Mouse (Mus musculus) intestine, postnatal 0 days (tissue): ENCODE measurements around the gene Son. TPM values are rescaled to one million over a fixed set of nuclear protein-coding genes. Genes with fewer than 3 reads are reported as not detected.

Experiments
- ATAC-seq: fragments of 200-750 bp; cut with Nextera tagmentation; 2 replicates; pipeline ENCODE4 v1.8.0; 2017; ENCODE audit warnings: mild to moderate bottlenecking, moderate TSS enrichment, moderate library complexity
- H3K27ac ChIP-seq: fragments of 300-500 bp; sonication (generic); 2 replicates; pipeline ENCODE4 v1.5.1; 2014; ENCODE audit warnings: mild to moderate bottlenecking, low read depth, low read length, moderate library complexity
- H3K27me3 ChIP-seq: fragments of 300-500 bp; sonication (generic); replicated peaks from 2 replicates; pipeline ENCODE4 v1.6.1; 2014; ENCODE audit warnings: low read length, mixed read lengths; ENCODE audit not compliant: control insufficient read depth, insufficient read depth
- H3K36me3 ChIP-seq: fragments of 300-500 bp; sonication (generic); 2 replicates; pipeline ENCODE4 v1.6.1; 2014; ENCODE audit warnings: mild to moderate bottlenecking, moderate library complexity; ENCODE audit not compliant: control insufficient read depth, insufficient read depth
- H3K4me1 ChIP-seq: fragments of 300-500 bp; sonication (generic); replicated peaks from 2 replicates; pipeline ENCODE4 v1.6.1; 2014; ENCODE audit warnings: antibody characterized with exemption, low read length, mixed read lengths; ENCODE audit not compliant: control insufficient read depth, insufficient read depth
- H3K4me2 ChIP-seq: fragments of 300-500 bp; sonication (generic); replicated peaks from 2 replicates; pipeline ENCODE4 v1.6.1; 2014; ENCODE audit warnings: low read depth, mild to moderate bottlenecking, moderate library complexity
- H3K4me3 ChIP-seq: fragments of 300-500 bp; sonication (generic); 2 replicates; pipeline ENCODE4 v1.5.1; 2014; ENCODE audit warnings: low read depth, low read length
- H3K9ac ChIP-seq: fragments of 300-500 bp; sonication (generic); 2 replicates; pipeline ENCODE4 v1.6.1; 2014; ENCODE audit warnings: mild to moderate bottlenecking, low read depth, low read length
- H3K9me3 ChIP-seq: fragments of 300-500 bp; sonication (generic); 2 replicates; pipeline ENCODE4 v1.6.1; 2016; ENCODE audit warnings: mixed run types; ENCODE audit not compliant: control insufficient read depth
- CTCF ChIP-seq: sonication (generic); IDR thresholded peaks from 2 replicates; pipeline ENCODE4 v1.5.1; 2016; ENCODE audit warnings: low read depth, mild to moderate bottlenecking, control low read depth, antibody characterized with exemption, moderate library complexity
- WGBS: fragments of 180-500 bp; shearing (Covaris S2); extraction: QIAGEN DNeasy Blood & Tissue Kit; methylation state at CpG from one replicate; pipeline ENCODE4 v1.1.7; 2014; 5-methylcytosine and 5-hydroxymethylcytosine counted together
- polyA plus RNA-seq: library from polyadenylated mRNA; unstranded; fragments of >200 nt; fragmentation: Nextera tagmentation; extraction: Ambion mirVana; gene quantifications from 2 replicates; pipeline ENCODE4 v1.2.1, GENCODE M21; 2015

Son gene
- polyA plus RNA-seq, 1 experiment from 2014 or later, result 71.1 TPM

- TF ChIP-seq CTCF, result no peak
- no peak for ATAC-seq
- H3K27me3 ChIP-seq, result no peaks in the 10 kb centered on the region
- no peak overlapping the region for H3K27ac ChIP-seq
- WGBS, result 87% methylated on average over 5 of the region's 5 CpGs
- no peak overlapping the region for H3K4me3 ChIP-seq
- H3K9ac ChIP-seq, result no peak overlapping the region
- H3K9me3 ChIP-seq, result no peaks in the 10 kb centered on the region
- no peak overlapping the region for H3K4me2 ChIP-seq
- peaks cover 48% of the 10 kb centered on the region for H3K36me3 ChIP-seq
- H3K4me1 ChIP-seq, result no peaks in the 10 kb centered on the region
Observed at GRCm38 (mm10) chr16:91620185-91620584, 27.1 kb upstream of the Son start.

- Histone ChIP-seq H3K9ac (no peak overlapping the region), H3K4me2 (no peak overlapping the region), H3K27me3 (no peaks in the 10 kb centered on the region), H3K36me3 (peaks cover 53% of the 10 kb centered on the region), H3K4me3 (no peak overlapping the region), H3K9me3 (no peaks in the 10 kb centered on the region), H3K27ac (no peak overlapping the region), H3K4me1 (no peaks in the 10 kb centered on the region)
- no peak for TF ChIP-seq CTCF
- WGBS, result 85% methylated on average over 11 of the region's 11 CpGs
- ATAC-seq, result no peak
Observed at GRCm38 (mm10) chr16:91620991-91621390, 26.3 kb upstream of the Son start.

GRCm38 (mm10) chr16:91623074-91623473, 24.2 kb upstream of the Son start:
- Histone ChIP-seq H3K9me3 (no peaks in the 10 kb centered on the region), H3K4me3 (no peak overlapping the region), H3K4me1 (no peaks in the 10 kb centered on the region), H3K27ac (no peak overlapping the region), H3K4me2 (no peak overlapping the region), H3K36me3 (peaks cover 64% of the 10 kb centered on the region), H3K27me3 (no peaks in the 10 kb centered on the region), H3K9ac (no peak overlapping the region)
- no peak for ATAC-seq
- WGBS, result 94% methylated on average over 9 of the region's 9 CpGs
- TF ChIP-seq CTCF, result no peak

- ATAC-seq, result no peak
- H3K4me1 ChIP-seq, result no peaks in the 10 kb centered on the region
- H3K9me3 ChIP-seq, result no peaks in the 10 kb centered on the region
- H3K36me3 ChIP-seq, result peaks cover 81% of the 10 kb centered on the region
- 90% methylated on average over 7 of the region's 7 CpGs for WGBS
- H3K4me2 ChIP-seq, result no peak overlapping the region
- no peak overlapping the region for H3K9ac ChIP-seq
- H3K4me3 ChIP-seq, result no peak overlapping the region
- no peak overlapping the region for H3K27ac ChIP-seq
- no peak for TF ChIP-seq CTCF
- no peaks in the 10 kb centered on the region for H3K27me3 ChIP-seq
Observed at GRCm38 (mm10) chr16:91627831-91628230, 19.5 kb upstream of the Son start.

DNA sequence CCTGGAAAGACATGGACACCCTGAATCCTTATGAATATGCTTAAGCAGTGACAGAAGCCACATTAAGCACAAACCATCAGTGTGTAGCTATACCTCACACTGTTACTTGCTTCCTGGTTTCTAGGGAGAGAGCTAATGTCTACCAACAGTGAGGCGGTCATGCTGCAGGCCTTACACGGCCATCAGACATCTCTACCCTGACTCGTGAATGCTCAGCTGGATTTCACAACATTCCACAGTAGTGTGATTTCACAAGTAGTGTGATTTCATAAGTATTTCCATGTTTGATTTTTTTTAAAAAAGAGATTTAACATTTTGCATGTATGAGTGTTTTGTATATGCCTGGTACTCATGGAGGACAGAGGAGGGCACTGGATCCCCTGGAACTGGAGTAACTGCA, 18.6 kb upstream of the Son start:
- Histone ChIP-seq H3K36me3 (peaks cover 79% of the 10 kb centered on the region), H3K27me3 (no peaks in the 10 kb centered on the region), H3K4me3 (no peak overlapping the region), H3K9ac (no peak overlapping the region), H3K4me1 (no peaks in the 10 kb centered on the region), H3K27ac (no peak overlapping the region), H3K9me3 (no peaks in the 10 kb centered on the region), H3K4me2 (no peak overlapping the region)
- WGBS, result 89% methylated on average over 3 of the region's 3 CpGs
- ATAC-seq, result no peak
- TF ChIP-seq CTCF, result no peak

DNA sequence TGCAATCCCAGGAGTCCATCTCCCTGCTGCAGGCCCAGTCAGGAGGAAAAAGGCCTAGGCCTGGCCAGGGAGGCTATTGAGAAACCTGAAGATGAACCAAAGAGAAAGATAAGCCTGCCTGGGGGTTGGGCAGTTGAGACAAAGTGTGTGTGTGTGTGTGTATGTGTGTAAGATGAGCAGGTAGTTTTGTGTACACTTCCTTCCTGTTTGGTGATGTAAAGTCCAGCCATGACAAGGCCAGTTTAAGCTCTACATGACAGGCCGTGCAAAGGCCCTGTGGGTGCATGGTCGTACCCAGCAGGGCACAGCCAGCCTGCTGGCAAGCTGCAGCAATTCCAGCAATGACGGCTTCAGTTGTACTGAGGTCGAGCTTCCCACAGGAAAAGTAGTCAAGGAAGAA, 17.6 kb upstream of the Son start:
- no peak for ATAC-seq
- H3K36me3 ChIP-seq, result peaks cover 81% of the 10 kb centered on the region

DNA sequence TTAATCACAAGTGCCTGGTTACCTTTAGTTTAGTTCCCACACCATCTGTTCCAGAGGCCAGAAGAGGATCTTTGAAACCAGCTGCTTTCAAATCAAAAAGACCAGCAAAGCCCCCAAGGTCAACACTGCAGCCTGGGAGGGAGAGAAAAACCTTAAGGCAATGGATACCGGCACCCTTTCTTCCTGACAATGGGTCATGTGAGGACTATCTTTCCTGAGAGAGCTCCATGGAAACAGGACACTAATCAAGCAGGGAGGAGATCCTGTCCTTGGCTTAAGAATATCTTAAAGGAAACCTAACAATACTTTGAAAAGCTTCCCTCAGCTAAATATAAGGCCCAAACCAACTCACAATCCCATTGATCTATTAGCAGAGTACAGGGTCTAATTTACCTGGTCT, 16.7 kb upstream of the Son start:
- no peak overlapping the region for H3K9ac ChIP-seq
- H3K9me3 ChIP-seq, result no peaks in the 10 kb centered on the region
- H3K36me3 ChIP-seq, result peaks cover 80% of the 10 kb centered on the region
- no peak for TF ChIP-seq CTCF
- H3K4me3 ChIP-seq, result no peak overlapping the region
- no peaks in the 10 kb centered on the region for H3K27me3 ChIP-seq
- WGBS, result 59% methylated on average over 1 of the region's 1 CpGs
- ATAC-seq, result no peak
- no peak overlapping the region for H3K27ac ChIP-seq
- H3K4me1 ChIP-seq, result no peaks in the 10 kb centered on the region
- no peak overlapping the region for H3K4me2 ChIP-seq

More for the DNA sequence above, 17.6 kb upstream of the Son start:
- H3K4me2 ChIP-seq, result no peak overlapping the region
- H3K9me3 ChIP-seq, result no peaks in the 10 kb centered on the region
- no peak overlapping the region; the same call in 1 of the 2 replicates for H3K27ac ChIP-seq
- H3K9ac ChIP-seq, result no peak overlapping the region
- H3K4me3 ChIP-seq, result no peak overlapping the region
- H3K27me3 ChIP-seq, result no peaks in the 10 kb centered on the region
- TF ChIP-seq CTCF, result no peak
- 99% methylated on average over 4 of the region's 4 CpGs for WGBS
- no peaks in the 10 kb centered on the region for H3K4me1 ChIP-seq
